Mouse (Mus musculus): ENCODE data around the gene Pi16.

DNA sequence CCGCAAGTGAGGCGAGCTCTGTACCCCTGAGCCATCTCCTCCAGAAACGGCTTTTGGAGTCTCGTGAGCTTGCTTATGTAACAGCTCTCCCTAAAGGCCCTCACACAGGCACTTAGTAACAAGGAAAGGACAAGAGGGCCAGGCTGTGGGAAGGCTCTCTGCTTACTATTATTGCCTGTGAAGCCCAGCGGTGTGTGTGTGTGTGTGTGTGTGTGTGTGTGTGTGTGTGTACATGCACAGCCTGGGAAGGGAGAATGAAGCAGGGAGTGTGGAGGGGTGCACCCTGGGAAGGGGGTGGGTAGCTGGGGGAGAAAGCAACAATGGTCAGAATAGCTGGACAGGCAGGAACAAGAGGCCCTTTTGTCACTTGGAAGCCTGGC lies 38.0 kb downstream of the Pi16 start:
- TF ChIP-seq CTCF (IDR thresholded peaks at IDR 0.05; ENCODE audit: low read depth, low read length) (no peak), POLR2A (IDR thresholded peaks at IDR 0.05; ENCODE audit: extremely low read depth, insufficient read depth, low read length) (no peak)

Measured in liver, adult 2 months (tissue).